Mouse (Mus musculus) monocyte, adult 2 months (primary cell): ENCODE measurements around the gene Hephl1.

ENCODE experiments used
- DNase-seq, 2 experiments: peaks; one replicate each; pipeline ENCODE4 v3.0.0; 2022; ENCODE audit warnings: low spot score in 2 of 2, low read depth in 1 of 2

Hephl1 gene

GRCm38 (mm10) chr9:15060847-15061246, 51.1 kb downstream of the Hephl1 start:
- no peak for DNase-seq

DNA sequence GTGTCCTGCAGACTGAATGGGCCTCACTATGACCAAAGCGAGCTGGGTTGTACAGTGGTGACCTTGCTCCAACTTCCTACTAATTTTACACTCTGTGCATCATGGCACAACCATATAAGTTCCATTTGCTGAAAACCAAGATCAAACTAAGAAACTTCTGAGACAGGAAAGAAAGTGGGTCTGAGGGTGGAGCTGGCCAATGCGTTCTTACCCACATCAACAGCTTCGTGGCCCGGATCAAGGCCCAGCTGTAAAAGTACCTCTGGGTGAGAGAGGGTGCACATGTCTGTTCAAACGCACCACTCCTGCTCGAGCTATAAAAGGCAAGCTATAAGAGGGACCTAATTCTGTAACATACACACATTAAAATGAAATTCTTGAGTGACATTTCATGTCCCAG, 51.9 kb downstream of the Hephl1 start:
- DNase-seq: no peak

DNA sequence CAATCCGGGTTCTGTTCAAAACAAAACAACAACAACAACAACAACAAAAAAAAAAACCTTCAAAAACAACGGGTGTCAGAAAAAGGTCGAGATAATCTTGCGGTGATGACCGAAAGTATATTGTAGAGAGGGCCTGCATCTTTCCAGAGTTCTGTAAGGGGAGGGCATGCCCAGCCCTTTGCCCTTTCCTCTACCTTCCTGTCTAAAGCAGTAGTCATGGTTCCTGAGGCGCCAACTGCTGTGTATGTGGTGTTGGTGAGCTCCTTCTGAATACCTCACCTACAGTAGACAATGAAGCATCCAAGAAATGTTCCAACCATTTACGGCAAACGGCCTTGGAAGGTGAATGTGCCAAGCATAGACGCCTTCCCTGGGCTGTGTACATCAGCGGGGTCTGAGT, 66.2 kb downstream of the Hephl1 start:
- DNase-seq: no peak

- DNase-seq: peak in 1 of 2 experiments; percentile 60
Measured at GRCm38 (mm10) chr9:15045084-15045669, 66.7 kb downstream of the Hephl1 start, which contains the start of gene Panx1. Panx1 (minus strand) TSS chr9:15045478.

DNA sequence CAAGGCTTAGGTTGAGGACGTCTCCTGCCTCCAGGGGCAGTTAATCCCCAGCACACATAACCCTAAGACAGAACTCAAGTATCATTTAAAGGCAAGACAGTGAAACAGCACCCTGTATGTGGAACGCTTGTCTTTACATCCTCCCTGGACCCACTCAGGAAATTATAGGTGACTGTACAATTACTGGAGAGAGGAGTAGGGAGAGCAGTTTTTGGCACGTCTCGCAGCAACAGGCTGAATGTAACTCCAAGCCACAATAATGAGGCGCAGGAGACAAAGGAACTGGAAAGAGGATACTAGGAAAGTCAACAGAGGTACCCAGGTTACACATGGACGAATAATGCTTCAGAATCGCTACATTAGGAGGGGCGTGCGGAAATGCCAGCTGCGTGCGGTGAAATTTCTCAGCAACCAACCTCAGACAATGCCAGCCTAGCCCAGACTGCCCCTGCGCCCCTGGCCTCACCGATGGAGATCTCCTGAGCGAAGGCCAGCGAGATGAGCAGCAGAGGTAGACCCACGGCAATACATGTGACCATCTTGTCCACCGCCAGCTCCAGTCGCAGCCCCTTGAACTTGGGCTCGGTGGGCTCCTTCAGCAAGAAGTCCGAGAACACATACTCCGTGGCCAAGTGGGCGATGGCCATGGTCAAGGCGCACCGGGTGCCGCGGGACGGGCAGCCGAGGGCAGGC, 67.4 kb downstream of the Hephl1 start:
- no peak for DNase-seq

GRCm38 (mm10) chr9:15041556-15041955, 70.4 kb downstream of the Hephl1 start:
- DNase-seq: no peak

DNA sequence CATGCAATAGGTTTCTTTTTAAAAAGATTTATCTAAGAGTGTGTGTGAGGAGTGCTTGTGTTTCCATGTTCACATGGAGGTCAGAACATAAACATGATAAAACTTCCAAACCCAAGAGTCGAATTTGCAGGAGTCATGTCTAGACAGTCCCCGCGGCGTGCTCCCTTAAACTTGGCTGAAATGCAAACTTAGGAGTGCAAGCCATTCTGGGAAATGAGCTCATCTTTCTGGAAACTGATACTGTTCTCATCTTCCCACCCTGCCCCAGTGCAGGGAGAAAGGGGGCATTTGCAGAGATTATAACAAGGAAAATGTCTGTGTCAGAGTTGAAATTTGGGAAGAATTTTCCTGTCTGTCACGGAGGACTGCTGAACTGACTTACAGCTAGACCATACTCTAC, 72.1 kb downstream of the Hephl1 start:
- DNase-seq: no peak

- no peak for DNase-seq
Measured at GRCm38 (mm10) chr9:15037704-15038103, 74.2 kb downstream of the Hephl1 start.

DNA sequence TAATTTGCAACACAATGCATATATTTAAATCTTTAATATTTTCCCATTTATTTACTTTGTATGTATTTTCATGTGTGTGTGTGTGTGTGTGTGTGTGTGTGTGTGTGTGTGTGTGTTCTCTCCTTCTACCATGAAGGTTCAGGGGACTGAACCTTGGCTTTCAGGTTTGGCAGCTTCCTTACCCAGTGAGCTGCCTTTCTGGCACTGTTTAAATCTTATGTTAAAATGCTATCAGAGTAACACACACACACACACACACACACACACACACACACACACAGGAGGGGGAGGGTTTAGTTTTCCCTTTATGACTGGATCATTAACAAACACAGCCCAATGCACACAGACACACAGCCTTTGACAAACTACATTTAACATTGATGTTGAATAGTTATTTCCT, 74.7 kb downstream of the Hephl1 start:
- DNase-seq: no peak

DNA sequence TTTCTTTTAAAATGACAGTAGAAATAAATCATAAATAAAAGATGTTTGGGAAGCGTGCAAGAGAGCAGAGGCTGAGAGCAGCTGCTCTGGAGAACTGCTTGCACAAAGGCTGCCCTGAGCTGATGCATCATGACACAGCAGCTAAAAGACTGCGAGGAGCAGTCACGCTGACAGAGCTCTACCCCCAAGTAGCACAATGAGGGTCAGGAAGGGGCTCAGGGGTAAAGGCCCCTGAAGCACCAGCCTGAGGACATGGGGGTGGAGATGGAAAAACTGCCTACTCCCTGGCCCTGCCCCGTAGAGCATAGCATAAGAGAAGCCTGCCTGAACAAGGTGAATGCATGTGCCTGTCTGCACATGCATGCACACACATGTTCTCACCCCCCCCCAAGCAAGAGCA, 75.1 kb downstream of the Hephl1 start:
- no peak for DNase-seq

DNA sequence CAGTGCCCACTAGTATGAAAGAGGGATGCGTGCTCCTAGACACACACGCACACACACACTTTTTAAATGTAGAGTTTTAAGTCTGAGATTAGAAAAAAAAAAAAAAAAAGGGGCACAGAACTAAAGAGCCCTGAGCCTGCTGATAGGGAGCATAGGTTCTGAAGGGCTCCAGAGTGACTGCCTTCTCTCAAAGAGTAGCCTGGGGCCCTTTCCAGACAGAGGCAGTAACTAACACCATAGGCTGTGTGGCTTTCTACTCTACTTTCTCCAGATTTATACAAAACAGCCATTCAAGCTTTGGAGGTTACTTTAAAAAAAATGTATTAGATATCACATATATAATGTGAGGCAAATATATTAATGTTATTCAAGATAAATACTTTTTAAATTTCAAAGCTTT, 75.5 kb downstream of the Hephl1 start:
- no peak for DNase-seq

- DNase-seq: no peak
Measured at GRCm38 (mm10) chr9:15035979-15036378, 75.9 kb downstream of the Hephl1 start.

- DNase-seq: no peak
Measured at GRCm38 (mm10) chr9:15034546-15035273, 77.2 kb downstream of the Hephl1 start.

DNA sequence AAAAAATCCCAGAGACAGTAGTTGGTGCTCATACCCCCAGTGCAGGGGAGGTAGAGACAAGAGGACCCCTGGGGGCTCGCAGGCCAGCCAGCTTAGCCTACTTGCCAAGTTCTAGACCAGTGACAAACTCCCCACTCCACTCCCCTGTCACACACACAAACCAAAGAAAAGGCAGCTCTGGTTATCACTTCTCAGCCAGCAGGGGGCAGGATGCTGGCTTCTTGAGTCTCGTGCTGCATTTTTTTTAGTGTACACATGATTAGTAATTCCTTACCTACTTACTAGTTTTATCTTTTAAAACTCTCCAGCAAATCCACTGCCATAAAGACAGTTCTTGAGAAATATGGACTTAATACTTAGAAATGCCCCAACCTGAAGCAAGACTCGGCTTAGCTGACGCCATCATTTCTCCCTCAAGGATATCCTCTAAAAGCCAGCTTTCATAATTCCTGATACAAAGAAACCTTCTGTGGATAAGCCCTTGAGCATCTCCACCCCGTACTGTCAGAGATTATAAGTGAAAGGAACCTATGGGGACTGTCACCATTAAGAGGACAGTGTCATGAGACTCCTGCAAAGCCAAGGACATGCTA, 78.2 kb downstream of the Hephl1 start:
- no peak for DNase-seq

DNA sequence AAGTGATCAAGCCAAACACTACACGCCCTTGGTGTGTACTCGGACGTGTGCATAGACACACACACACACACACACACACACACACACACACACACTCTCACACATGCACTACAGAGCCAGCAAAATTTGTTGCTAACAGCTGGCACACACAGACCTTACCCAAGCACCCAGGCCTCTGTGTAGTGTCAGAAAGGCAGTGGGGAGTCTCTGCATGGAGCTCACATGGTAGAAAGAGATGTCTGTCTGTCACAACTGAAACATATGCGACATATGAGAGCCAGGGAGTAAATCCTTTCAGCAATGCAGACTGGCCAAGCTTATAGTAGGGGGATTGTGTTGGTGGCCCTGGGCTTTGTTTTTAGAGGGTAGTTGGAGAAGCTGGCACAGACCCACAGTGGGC, 79.1 kb downstream of the Hephl1 start:
- no peak for DNase-seq

DNA sequence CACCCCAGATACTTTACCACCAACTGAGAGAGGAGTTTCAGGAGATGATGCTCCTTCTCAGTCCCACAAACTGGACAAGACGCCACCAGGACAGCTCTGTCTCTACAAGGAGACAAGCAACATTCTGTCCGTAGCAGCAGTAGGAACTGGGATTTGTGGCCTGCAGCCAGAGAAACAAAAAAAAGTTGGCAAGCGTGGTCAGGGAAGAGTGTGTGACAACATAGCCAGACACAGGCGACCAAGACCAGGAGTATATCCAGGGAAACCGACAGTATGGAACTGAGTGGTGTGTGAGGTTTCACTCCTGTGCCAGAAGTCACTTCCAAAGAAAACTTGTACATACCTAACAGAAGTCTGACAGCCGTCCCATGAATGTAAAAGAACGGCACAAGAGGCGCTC, 81.1 kb downstream of the Hephl1 start:
- no peak for DNase-seq

DNA sequence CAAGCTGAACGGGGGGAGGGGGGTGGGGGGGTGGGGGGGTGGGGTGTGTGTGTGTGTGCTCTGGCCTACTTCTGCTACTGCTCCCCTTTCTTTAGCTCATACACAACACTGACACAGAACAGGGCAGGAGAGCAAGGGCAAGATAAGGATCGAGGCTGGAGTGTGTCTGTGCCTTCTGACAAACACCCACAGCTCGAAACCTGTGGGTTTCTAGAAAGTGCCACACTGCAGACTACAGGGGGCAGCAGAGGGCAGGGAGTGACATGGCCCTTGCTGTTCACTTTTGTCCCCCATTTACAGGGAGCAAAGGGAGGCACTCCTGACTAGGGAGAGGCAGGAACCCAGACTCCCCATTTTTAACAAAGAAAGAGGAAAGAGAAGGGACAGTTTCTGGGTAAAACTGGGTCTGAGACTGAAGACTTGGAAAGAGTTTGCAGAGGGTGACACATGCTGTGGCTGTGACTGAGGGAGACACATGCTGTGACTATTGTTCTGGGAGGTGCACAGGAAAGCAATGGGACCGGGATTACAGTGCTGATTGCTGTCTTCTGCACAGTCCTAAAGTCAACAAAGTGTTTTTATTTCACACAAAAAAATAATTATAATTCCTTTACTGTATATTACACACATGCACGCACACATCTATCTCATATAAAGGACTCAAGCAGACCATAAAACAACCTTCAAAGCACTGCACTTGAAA, 82.7 kb downstream of the Hephl1 start:
- DNase-seq: no peak

GRCm38 (mm10) chr9:15027725-15028124, 84.2 kb downstream of the Hephl1 start:
- no peak for DNase-seq

- DNase-seq: no peak
Measured at GRCm38 (mm10) chr9:15023049-15023448, 88.9 kb downstream of the Hephl1 start.

GRCm38 (mm10) chr9:15021156-15021555, 90.8 kb downstream of the Hephl1 start:
- no peak for DNase-seq

GRCm38 (mm10) chr9:15020561-15021080, 91.3 kb downstream of the Hephl1 start:
- no peak for DNase-seq
